In genomic region chr19:28529006-28529405, GRCm38 (mm10) we compare ENCODE assay signal across 28 mouse cellular contexts.
DNase-seq lines count a peak whose midpoint lies in the region; ATAC-seq and TF ChIP-seq lines count a peak whose summit lies in the region.
"Had no signal": no experiment of that assay in that cellular context is flagged by ENCODE, and none has a peak within 500 bp of the region (broad histone marks: within the 10 kb centered on the region; RNA-seq: fewer than 3 reads in every experiment).

No protein-coding gene starts in this region.

- no peak overlapping the region for H3K4me3 ChIP-seq in intestine, embryonic 14.5 days (ENCODE audit: low read depth, low read length)
- no peak overlapping the region for H3K4me3 ChIP-seq in intestine, embryonic 16.5 days (ENCODE audit: low read length)
- H3K4me3 ChIP-seq in layer of hippocampus, adult 2 months = no peak overlapping the region
- H3K4me3 ChIP-seq: embryonic facial prominence, embryonic 12.5 days; embryonic facial prominence, embryonic 15.5 days; forebrain, embryonic 12.5 days; forebrain, embryonic 15.5 days; hindbrain, embryonic 10.5 days; intestine, embryonic 15.5 days had no signal

- whole genome bisulfite sequencing in intestine, embryonic 14.5 days = 91% methylated on average over 13 of the region's 13 CpGs
- 88% methylated on average over 13 of the region's 13 CpGs for WGBS in intestine, embryonic 16.5 days

- H3K9ac ChIP-seq in intestine, embryonic 14.5 days (ENCODE audit: low read length) = no peak overlapping the region
- H3K9ac ChIP-seq in intestine, embryonic 16.5 days (ENCODE audit: low read depth, low read length) = no peak overlapping the region
- H3K9ac ChIP-seq: embryonic facial prominence, embryonic 12.5 days; embryonic facial prominence, embryonic 15.5 days; forebrain, embryonic 12.5 days; forebrain, embryonic 15.5 days; hindbrain, embryonic 14.5 days; intestine, embryonic 15.5 days had no signal

- H3K27ac ChIP-seq in intestine, embryonic 14.5 days (ENCODE audit: low read depth) = no peak overlapping the region
- H3K27ac ChIP-seq in intestine, embryonic 16.5 days (ENCODE audit: low read length) = no peak overlapping the region
- H3K27ac ChIP-seq in layer of hippocampus, adult 2 months = peak overlapping the region; percentile 51
- H3K27ac ChIP-seq: embryonic facial prominence, embryonic 12.5 days; embryonic facial prominence, embryonic 15.5 days; forebrain, embryonic 12.5 days; forebrain, embryonic 15.5 days; hindbrain, embryonic 10.5 days; hindbrain, embryonic 14.5 days; intestine, embryonic 15.5 days had no signal

- no peaks in the 10 kb centered on the region for H3K4me1 ChIP-seq in intestine, embryonic 14.5 days (replicated peaks; ENCODE audit: control insufficient read depth, insufficient read depth, low read length)
- H3K4me1 ChIP-seq in intestine, embryonic 16.5 days (ENCODE audit: control insufficient read depth, insufficient read depth, low read length) = no peaks in the 10 kb centered on the region
- H3K4me1 ChIP-seq: embryonic facial prominence, embryonic 12.5 days; forebrain, embryonic 12.5 days; forebrain, embryonic 15.5 days; hindbrain, embryonic 10.5 days; intestine, embryonic 15.5 days had no signal

- no peak for DNase-seq in frontal cortex, postnatal 10 days (ENCODE audit: low spot score in 2 of 2)
- peak; percentile 3 for DNase-seq in intestine, embryonic 14.5 days (ENCODE audit: low spot score)
- DNase-seq in layer of hippocampus, adult 2 months (ENCODE audit: low spot score in 2 of 2) = no peak
- no peak for DNase-seq in layer of hippocampus, postnatal 14 days (ENCODE audit: low spot score in 2 of 2)
- DNase-seq in brain, adult 2 months (ENCODE audit: low read depth, low spot score) = peak; percentile 16
- DNase-seq: adrenal gland, postnatal 10 days; adrenal gland, postnatal 36 days; B cell, adult 2 months; cerebellum, adult 11 months; cerebellum, adult 2 months; cerebellum, adult 9-11 months; cerebellum, postnatal 25 days; gastrocnemius, postnatal 10 days; gastrocnemius, postnatal 36 days; heart, postnatal 36 days had no signal

- no peaks in the 10 kb centered on the region for H3K27me3 ChIP-seq in intestine, embryonic 14.5 days (replicated peaks; ENCODE audit: control insufficient read depth, insufficient read depth, low read length)
- H3K27me3 ChIP-seq in intestine, embryonic 16.5 days (replicated peaks; ENCODE audit: control insufficient read depth, insufficient read depth, low read length) = no peaks in the 10 kb centered on the region
- H3K27me3 ChIP-seq: CH12.LX; embryonic facial prominence, embryonic 12.5 days; embryonic facial prominence, embryonic 15.5 days; forebrain, embryonic 15.5 days; intestine, embryonic 15.5 days; Patski had no signal

- no peak overlapping the region for H3K4me2 ChIP-seq in intestine, embryonic 14.5 days (ENCODE audit: low read length)
- no peak overlapping the region for H3K4me2 ChIP-seq in intestine, embryonic 16.5 days (ENCODE audit: low read depth, low read length)
- H3K4me2 ChIP-seq: embryonic facial prominence, embryonic 12.5 days; embryonic facial prominence, embryonic 15.5 days; forebrain, embryonic 12.5 days; forebrain, embryonic 15.5 days; heart, embryonic 11.5 days; hindbrain, embryonic 14.5 days; intestine, embryonic 15.5 days had no signal

- ATAC-seq in frontal cortex, adult (ENCODE audit: low TSS enrichment) = peak; percentile 31
- ATAC-seq in intestine, embryonic 14.5 days (replicated peaks; ENCODE audit: low FRiP score, low TSS enrichment, low read depth) = no peak
- no peak for ATAC-seq in intestine, embryonic 16.5 days
- ATAC-seq: forebrain, embryonic 15.5 days; intestine, embryonic 15.5 days; Patski had no signal

- TF ChIP-seq CTCF in layer of hippocampus, adult 2 months (conservative IDR thresholded peaks at IDR 0.05) = no peak

- no peaks in the 10 kb centered on the region for H3K36me3 ChIP-seq in intestine, embryonic 14.5 days (ENCODE audit: control insufficient read depth, insufficient read depth, low read length)
- no peaks in the 10 kb centered on the region for H3K36me3 ChIP-seq in intestine, embryonic 16.5 days (ENCODE audit: control insufficient read depth, insufficient read depth, low read length)
- H3K36me3 ChIP-seq: embryonic facial prominence, embryonic 12.5 days; embryonic facial prominence, embryonic 15.5 days; forebrain, embryonic 12.5 days; forebrain, embryonic 15.5 days; G1E; intestine, embryonic 15.5 days had no signal

- no peaks in the 10 kb centered on the region for H3K9me3 ChIP-seq in intestine, embryonic 14.5 days (ENCODE audit: control insufficient read depth, low read length)
- H3K9me3 ChIP-seq in intestine, embryonic 16.5 days (ENCODE audit: control insufficient read depth, low read length) = no peaks in the 10 kb centered on the region
- H3K9me3 ChIP-seq: embryonic facial prominence, embryonic 12.5 days; embryonic facial prominence, embryonic 15.5 days; forebrain, embryonic 12.5 days; forebrain, embryonic 15.5 days; G1E; intestine, embryonic 15.5 days had no signal

Comparison
In these comparisons a context has a peak if more than half of its experiments do, and no peak if none do; other contexts are left out.
1. DNase-seq: peak in intestine, embryonic 14.5 days (single experiment) and brain, adult 2 months (single experiment); none in frontal cortex, postnatal 10 days (0 of 2), layer of hippocampus, adult 2 months (0 of 2) and layer of hippocampus, postnatal 14 days (0 of 2).